In genomic region chr8:121175540-121176090, GRCm38 (mm10) we compare ENCODE assay signal across 15 mouse cellular contexts. TPM values are rescaled to one million over a fixed set of nuclear protein-coding genes. Genes with fewer than 3 reads are reported as not detected.
DNase-seq lines count a peak whose midpoint lies in the region; ATAC-seq and TF ChIP-seq lines count a peak whose summit lies in the region.
"Had no signal": no experiment of that assay in that cellular context is flagged by ENCODE, and none has a peak within 500 bp of the region (broad histone marks: within the 10 kb centered on the region; RNA-seq: fewer than 3 reads in every experiment).

No protein-coding gene starts in this region.

- peak overlapping the region; percentile 62 for H3K27ac ChIP-seq in hindbrain, embryonic 10.5 days
- H3K27ac ChIP-seq in hindbrain, embryonic 11.5 days (ENCODE audit: low read depth, low read length): no peak overlapping the region
- H3K27ac ChIP-seq in liver, embryonic 11.5 days (ENCODE audit: low read depth, low read length): no peak overlapping the region
- no peak overlapping the region for H3K27ac ChIP-seq in liver, embryonic 12.5 days
- peak overlapping the region; percentile 87 for H3K27ac ChIP-seq in MEL (ENCODE audit: control insufficient read depth, low read depth, low read length)
- H3K27ac ChIP-seq in embryonic facial prominence, embryonic 13.5 days: no peak overlapping the region
- H3K27ac ChIP-seq: heart, embryonic 15.5 days; liver, embryonic 13.5 days had no signal

- peak in 1 of 2 experiments; percentile 61; a peak in 2 of 4 replicates for TF ChIP-seq POLR2A in MEL (IDR thresholded peaks at IDR 0.05; ENCODE audit: control insufficient read depth in 1 of 2, insufficient read depth in 1 of 2, low read depth in 1 of 2, low read length in 2 of 2, poor library complexity in 1 of 2)

- H3K9me3 ChIP-seq in hindbrain, embryonic 10.5 days: no peaks in the 10 kb centered on the region
- no peaks in the 10 kb centered on the region for H3K9me3 ChIP-seq in hindbrain, embryonic 11.5 days (ENCODE audit: control insufficient read depth, low read length)
- no peaks in the 10 kb centered on the region for H3K9me3 ChIP-seq in liver, embryonic 11.5 days (ENCODE audit: control insufficient read depth, low read length)
- no peaks in the 10 kb centered on the region for H3K9me3 ChIP-seq in liver, embryonic 12.5 days (replicated peaks)
- H3K9me3 ChIP-seq in MEL (replicated peaks; ENCODE audit: insufficient read depth, low read length): no peaks in the 10 kb centered on the region
- H3K9me3 ChIP-seq in embryonic facial prominence, embryonic 13.5 days: no peaks in the 10 kb centered on the region
- H3K9me3 ChIP-seq: heart, embryonic 15.5 days; liver, embryonic 13.5 days had no signal

- H3K4me3 ChIP-seq in hindbrain, embryonic 10.5 days: no peak overlapping the region
- no peak overlapping the region for H3K4me3 ChIP-seq in hindbrain, embryonic 11.5 days (ENCODE audit: low read depth, low read length)
- H3K4me3 ChIP-seq in liver, embryonic 11.5 days (ENCODE audit: low read depth, low read length): no peak overlapping the region
- H3K4me3 ChIP-seq in liver, embryonic 12.5 days: no peak overlapping the region
- peak overlapping the region; percentile 47 to 53 for H3K4me3 ChIP-seq in MEL (ENCODE audit: control insufficient read depth in 1 of 2, insufficient read depth in 1 of 2, low read depth in 2 of 2, low read length in 2 of 2)
- H3K4me3 ChIP-seq in embryonic facial prominence, embryonic 13.5 days: 0 out of 2 replicates have a peak overlapping the region, but pooled peaks have one; percentile 15
- H3K4me3 ChIP-seq: heart, embryonic 15.5 days; liver, embryonic 13.5 days had no signal

- peaks cover 3% of the 10 kb centered on the region for H3K27me3 ChIP-seq in hindbrain, embryonic 10.5 days (ENCODE audit: insufficient read depth, poor library complexity, severe bottlenecking)
- H3K27me3 ChIP-seq in hindbrain, embryonic 11.5 days (ENCODE audit: control insufficient read depth, insufficient read depth, low read length): no peaks in the 10 kb centered on the region
- H3K27me3 ChIP-seq in liver, embryonic 11.5 days (replicated peaks; ENCODE audit: control insufficient read depth, insufficient read depth, low read length): no peaks in the 10 kb centered on the region
- 0 out of 2 replicates have a peak, but pooled peaks cover 4% of the 10 kb centered on the region for H3K27me3 ChIP-seq in liver, embryonic 12.5 days (replicated peaks)
- H3K27me3 ChIP-seq in MEL (ENCODE audit: control insufficient read depth in 1 of 2, insufficient read depth in 2 of 2, low read length in 2 of 2): no peaks in the 10 kb centered on the region
- peaks cover 4% of the 10 kb centered on the region; the same call in 1 of the 2 replicates for H3K27me3 ChIP-seq in embryonic facial prominence, embryonic 13.5 days
- H3K27me3 ChIP-seq: liver, embryonic 13.5 days had no signal

- DNase-seq in hindbrain, embryonic 10.5 days (ENCODE audit: low spot score): no peak
- no peak for DNase-seq in hindbrain, embryonic 11.5 days (ENCODE audit: low spot score)
- DNase-seq in liver, embryonic 11.5 days (ENCODE audit: low spot score): no peak
- peak; percentile 78 for DNase-seq in MEL (ENCODE audit: low read depth, low spot score)
- no peak for DNase-seq in right cerebral cortex, postnatal 10 days (ENCODE audit: low spot score in 2 of 2)
- DNase-seq in thymus, postnatal 36 days: no peak
- DNase-seq: cerebellum, adult 8-10 months; gastrocnemius, postnatal 14 days; liver, embryonic 13.5 days had no signal

- H3K36me3 ChIP-seq in hindbrain, embryonic 10.5 days: no peaks in the 10 kb centered on the region
- no peaks in the 10 kb centered on the region for H3K36me3 ChIP-seq in hindbrain, embryonic 11.5 days (ENCODE audit: control insufficient read depth, insufficient read depth, low read length)
- H3K36me3 ChIP-seq in liver, embryonic 11.5 days (ENCODE audit: control insufficient read depth, insufficient read depth, low read length): no peaks in the 10 kb centered on the region
- H3K36me3 ChIP-seq in liver, embryonic 12.5 days: no peaks in the 10 kb centered on the region
- peaks cover 0 to 19% of the 10 kb centered on the region in 2 experiments; a peak in 3 of 4 replicates for H3K36me3 ChIP-seq in MEL (ENCODE audit: control insufficient read depth in 1 of 2, insufficient read depth in 2 of 2, low read length in 2 of 2)
- no peaks in the 10 kb centered on the region for H3K36me3 ChIP-seq in embryonic facial prominence, embryonic 13.5 days
- H3K36me3 ChIP-seq: heart, embryonic 15.5 days; liver, embryonic 13.5 days had no signal

- no peak overlapping the region for H3K9ac ChIP-seq in hindbrain, embryonic 11.5 days (ENCODE audit: low read depth, low read length)
- no peak overlapping the region for H3K9ac ChIP-seq in liver, embryonic 11.5 days (ENCODE audit: low read depth, low read length)
- no peak overlapping the region for H3K9ac ChIP-seq in liver, embryonic 12.5 days
- peak overlapping the region; percentile 79 for H3K9ac ChIP-seq in MEL (ENCODE audit: control insufficient read depth, low read depth, low read length, poor library complexity, severe bottlenecking)
- H3K9ac ChIP-seq in embryonic facial prominence, embryonic 13.5 days: no peak overlapping the region; the same call in 1 of the 2 replicates
- H3K9ac ChIP-seq: heart, embryonic 15.5 days; liver, embryonic 13.5 days had no signal

- H3K4me1 ChIP-seq in hindbrain, embryonic 10.5 days (replicated peaks): peaks cover 61% of the 10 kb centered on the region
- H3K4me1 ChIP-seq in hindbrain, embryonic 11.5 days (replicated peaks; ENCODE audit: control insufficient read depth, insufficient read depth, low read length): peaks cover 2% of the 10 kb centered on the region; the same call in 1 of the 2 replicates
- H3K4me1 ChIP-seq in liver, embryonic 11.5 days (replicated peaks; ENCODE audit: control insufficient read depth, insufficient read depth, low read length): peaks cover 14% of the 10 kb centered on the region
- peaks cover 21% of the 10 kb centered on the region for H3K4me1 ChIP-seq in liver, embryonic 12.5 days
- H3K4me1 ChIP-seq in MEL (ENCODE audit: control insufficient read depth in 1 of 2, insufficient read depth in 2 of 2, low read length in 2 of 2): peaks cover 2 to 44% of the 10 kb centered on the region in 2 experiments; a peak in 3 of 4 replicates
- peaks cover 37% of the 10 kb centered on the region for H3K4me1 ChIP-seq in embryonic facial prominence, embryonic 13.5 days

- TF ChIP-seq EP300 in MEL (IDR thresholded peaks at IDR 0.05; ENCODE audit: low read depth in 1 of 2, low read length in 2 of 2): no peak

- ATAC-seq in hindbrain, embryonic 11.5 days (ENCODE audit: low FRiP score): no peak
- ATAC-seq in liver, embryonic 11.5 days (replicated peaks; ENCODE audit: low FRiP score): peak; percentile 7; the same call in 1 of the 2 replicates
- ATAC-seq in liver, embryonic 12.5 days: no peak
- no peak for ATAC-seq in embryonic facial prominence, embryonic 13.5 days (ENCODE audit: insufficient number of reproducible peaks, insufficient read depth, low FRiP score, low TSS enrichment, low read depth)

- TF ChIP-seq CTCF in MEL (IDR thresholded peaks at IDR 0.05 in 2 of 3, conservative IDR thresholded peaks at IDR 0.05 in 1 of 3; ENCODE audit: control insufficient read depth in 1 of 3, insufficient read depth in 1 of 3, low read depth in 2 of 3, low read length in 3 of 3, poor library complexity in 1 of 3, severe bottlenecking in 1 of 3): no peak

- peaks cover 34% of the 10 kb centered on the region for H3K79me2 ChIP-seq in MEL (ENCODE audit: control insufficient read depth, insufficient read depth, low read length, poor library complexity)

- TF ChIP-seq RAD21 in MEL (IDR thresholded peaks at IDR 0.05; ENCODE audit: low read depth, low read length): no peak

- H3K4me2 ChIP-seq in hindbrain, embryonic 11.5 days (replicated peaks; ENCODE audit: low read depth, low read length): no peak overlapping the region
- no peak overlapping the region for H3K4me2 ChIP-seq in liver, embryonic 11.5 days
- H3K4me2 ChIP-seq in liver, embryonic 12.5 days: no peak overlapping the region
- H3K4me2 ChIP-seq in embryonic facial prominence, embryonic 13.5 days: 0 out of 2 replicates have a peak overlapping the region, but pooled peaks have one; percentile 41
- H3K4me2 ChIP-seq: heart, embryonic 15.5 days; liver, embryonic 13.5 days had no signal

- 68% methylated on average over 8 of the region's 8 CpGs for WGBS in hindbrain, embryonic 10.5 days
- WGBS in hindbrain, embryonic 11.5 days: 68% methylated on average over 8 of the region's 8 CpGs
- WGBS in liver, embryonic 11.5 days: 75% methylated on average over 8 of the region's 8 CpGs
- 60% methylated on average over 8 of the region's 8 CpGs for WGBS in liver, embryonic 12.5 days (ENCODE audit: insufficient replicate concordance)
- WGBS in embryonic facial prominence, embryonic 13.5 days: 66% methylated on average over 8 of the region's 8 CpGs

TF ChIP-seq in MEL, 35 proteins besides CTCF, POLR2A, EP300 and RAD21 (continues in another document):
- TF ChIP-seq MYC (IDR thresholded peaks at IDR 0.05; ENCODE audit: low read depth, low read length) (0 out of 2 replicates have a peak, but pooled peaks have one; percentile 26), ELF1 (IDR thresholded peaks at IDR 0.05; ENCODE audit: low read depth, low read length) (no peak), HCFC1 (IDR thresholded peaks at IDR 0.05; ENCODE audit: low read depth, low read length) (no peak)

RNA-seq across cellular contexts. Expression of gene Foxl1, which starts 47.9 kb away (rescaled TPM):
- polyA plus RNA-seq in hindbrain, embryonic 10.5 days (2016; fragmentation: Nextera tagmentation; extraction: Ambion mirVana): 1.6 and 3.5 TPM in 2 replicates
- polyA plus RNA-seq in hindbrain, embryonic 11.5 days (2014; fragmentation: Nextera tagmentation; extraction: Ambion mirVana): 0.73 and 1.9 TPM in 2 replicates
- 0.61 and 0.73 TPM in 2 replicates for polyA plus RNA-seq in liver, embryonic 11.5 days (2014; fragmentation: Nextera tagmentation; extraction: Ambion mirVana)
- polyA plus RNA-seq in liver, embryonic 12.5 days (2016; fragmentation: Nextera tagmentation; extraction: Ambion mirVana): 0.35 and 0.41 TPM in 2 replicates
- 0.12 and 0.13 TPM in 2 replicates for total RNA-seq in MEL (2012; rRNA removed)
- under 1 TPM in 1 of 2 experiments, not detected in 1; 0.07 TPM for polyA plus RNA-seq in MEL (2012; ENCODE audit: insufficient read depth in 1 of 2, insufficient read length in 2 of 2, low read depth in 1 of 2, low replicate concordance in 2 of 2, missing spikeins in 1 of 2)
- 0.28 and 0.34 TPM in 2 replicates for polyA plus RNA-seq in embryonic facial prominence, embryonic 13.5 days (2015; fragmentation: Nextera tagmentation; extraction: Ambion mirVana)
- total RNA-seq: layer of hippocampus, postnatal 25 days had no signal
- polyA plus RNA-seq: inflammation-experienced regulatory T-cells, adult 6 months; testis, adult 2 months had no signal

RNA-seq across cellular contexts. Expression of gene Foxc2, which starts 59.6 kb away (rescaled TPM):
- 7.0 and 13.7 TPM in 2 replicates for polyA plus RNA-seq in hindbrain, embryonic 10.5 days (2016; fragmentation: Nextera tagmentation; extraction: Ambion mirVana)
- polyA plus RNA-seq in hindbrain, embryonic 11.5 days (2014; fragmentation: Nextera tagmentation; extraction: Ambion mirVana): 6.8 and 8.0 TPM in 2 replicates
- 2.6 and 3.4 TPM in 2 replicates for polyA plus RNA-seq in liver, embryonic 11.5 days (2014; fragmentation: Nextera tagmentation; extraction: Ambion mirVana)
- polyA plus RNA-seq in liver, embryonic 12.5 days (2016; fragmentation: Nextera tagmentation; extraction: Ambion mirVana): 0.94 and 1.2 TPM in 2 replicates
- 15.4 and 19.2 TPM in 2 replicates for total RNA-seq in MEL (2012; rRNA removed)
- polyA plus RNA-seq in MEL (2012; ENCODE audit: insufficient read depth in 1 of 2, insufficient read length in 2 of 2, low read depth in 1 of 2, low replicate concordance in 2 of 2, missing spikeins in 1 of 2): 10 to 100 TPM in 1 of 2 experiments, not detected in 1; 13.6 TPM
- 3.2 and 3.3 TPM in 2 replicates for polyA plus RNA-seq in embryonic facial prominence, embryonic 13.5 days (2015; fragmentation: Nextera tagmentation; extraction: Ambion mirVana)
- polyA plus RNA-seq: inflammation-experienced regulatory T-cells, adult 6 months had no signal

Comparison
In these comparisons a context has a peak if more than half of its experiments do, and no peak if none do; other contexts are left out.
1. H3K27ac ChIP-seq: peak in hindbrain, embryonic 10.5 days (single experiment) and MEL (single experiment); none in hindbrain, embryonic 11.5 days (single experiment), liver, embryonic 11.5 days (single experiment), liver, embryonic 12.5 days (single experiment) and embryonic facial prominence, embryonic 13.5 days (single experiment).
2. H3K4me3 ChIP-seq: peak in MEL (2 of 2) and embryonic facial prominence, embryonic 13.5 days (single experiment); none in hindbrain, embryonic 10.5 days (single experiment), hindbrain, embryonic 11.5 days (single experiment), liver, embryonic 11.5 days (single experiment) and liver, embryonic 12.5 days (single experiment).